Mouse (Mus musculus): ENCODE results near the gene B020004J07Rik.

- TF ChIP-seq POLR2A (IDR thresholded peaks at IDR 0.05; ENCODE audit: borderline replicate concordance, extremely low read depth, low read depth, low read length) (no peak), CTCF (IDR thresholded peaks at IDR 0.05; ENCODE audit: insufficient read depth, low read length) (no peak)
Measured at GRCm38 (mm10) chr4:101883641-101884040, 39.8 kb upstream of the B020004J07Rik start.

All from lung, adult 2 months (tissue).